Mouse (Mus musculus): Measurements from ENCODE around the gene Mpp5.

Mpp5 gene

GRCm38 (mm10) chr12:78848246-78848645 lies 99.5 kb downstream of the Mpp5 start:
- no peak for DNase-seq

GRCm38 (mm10) chr12:78860921-78861495 lies 112.3 kb downstream of the Mpp5 start:
- no peak for DNase-seq

- peak; percentile 99 for DNase-seq
Observed at GRCm38 (mm10) chr12:78861496-78862253, 113.0 kb downstream of the Mpp5 start, which contains the start of the genes Atp6v1d and Eif2s1. Atp6v1d (minus strand) TSS chr12:78861638. Eif2s1 (plus strand) TSS chr12:78861819.

GRCm38 (mm10) chr12:78862254-78862730 lies 113.6 kb downstream of the Mpp5 start:
- DNase-seq, result no peak

GRCm38 (mm10) chr12:78865434-78865833 lies 116.7 kb downstream of the Mpp5 start:
- peak; percentile 14 for DNase-seq

GRCm38 (mm10) chr12:78868115-78868514 lies 119.4 kb downstream of the Mpp5 start:
- DNase-seq, result no peak

- no peak for DNase-seq
Observed at GRCm38 (mm10) chr12:78874581-78874980, 125.9 kb downstream of the Mpp5 start.

GRCm38 (mm10) chr12:78890062-78890461 lies 141.4 kb downstream of the Mpp5 start:
- DNase-seq, result no peak

All from cerebellum, adult 8-10 months (tissue).